Mouse (Mus musculus): ENCODE measurements around the gene 2310022A10Rik. TPM values are rescaled to one million over a fixed set of nuclear protein-coding genes. Genes with fewer than 3 reads are reported as not detected.

2310022A10Rik gene
- 40.8 and 41.2 TPM in 2 replicates for polyA plus RNA-seq (2016; fragmentation: Nextera tagmentation; extraction: Ambion mirVana)

DNA sequence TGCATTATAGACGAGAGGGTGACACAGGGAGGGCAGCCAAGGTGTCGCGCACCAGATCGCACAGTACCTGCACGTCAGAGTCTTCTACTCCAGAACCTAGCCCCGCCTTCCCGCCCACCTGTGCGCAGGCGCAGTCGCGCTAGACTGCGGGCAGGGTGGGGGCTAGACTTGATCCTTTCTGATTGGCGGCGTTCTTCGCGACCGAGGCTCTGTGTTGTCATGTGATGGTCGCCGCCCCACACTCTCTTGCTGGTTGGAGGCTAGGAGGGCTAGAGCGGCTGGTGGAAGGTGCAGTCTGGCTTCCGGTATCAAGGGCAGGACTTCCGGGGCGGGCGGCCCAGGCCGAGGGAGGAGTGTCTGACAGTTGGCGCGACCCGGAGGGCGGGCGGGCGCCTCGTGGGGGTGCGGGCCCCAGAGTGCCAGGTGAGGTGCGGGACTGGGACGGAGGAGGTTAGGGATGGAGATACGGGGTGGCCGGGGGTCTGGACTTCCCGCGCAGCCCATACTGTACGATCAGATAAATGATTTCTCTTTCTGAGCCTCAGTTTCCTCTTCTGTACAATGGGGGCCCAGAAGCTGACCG lies at the start of gene 2310022A10Rik, which contains the start of gene Pld3:
2310022A10Rik (plus strand) TSS at position 303 of the 583 bp plus-strand sequence.
Pld3 (minus strand) TSS at position 288 of the 583 bp plus-strand sequence.
- Histone ChIP-seq H3K9me3 (replicated peaks) (no peaks in the 10 kb centered on the region), H3K27ac (peak within 1 kb of the TSS; percentile 86), H3K27me3 (ENCODE audit: low read depth, poor library complexity, severe bottlenecking) (no peaks in the 10 kb centered on the region), H3K36me3 (peaks cover 16% of the 10 kb centered on the region), H3K4me1 (peaks cover 14% of the 10 kb centered on the region), H3K4me3 (peak within 1 kb of the TSS; percentile 85)
- peak; percentile 98 for DNase-seq (ENCODE audit: low spot score)
- under 1% methylated on average over 41 of the region's 41 CpGs for WGBS

- DNase-seq (ENCODE audit: low spot score), result peak; percentile 46
- Histone ChIP-seq H3K4me3 (peak overlapping the region; percentile 54), H3K9me3 (replicated peaks) (no peaks in the 10 kb centered on the region), H3K36me3 (no peaks in the 10 kb centered on the region), H3K27ac (peak overlapping the region; percentile 91), H3K27me3 (ENCODE audit: low read depth, poor library complexity, severe bottlenecking) (no peaks in the 10 kb centered on the region), H3K4me1 (peaks cover 15% of the 10 kb centered on the region)
- 58% methylated on average over 9 of the region's 9 CpGs for WGBS
Observed at GRCm38 (mm10) chr7:27506765-27507370, 46.2 kb upstream of the 2310022A10Rik start.

DNA sequence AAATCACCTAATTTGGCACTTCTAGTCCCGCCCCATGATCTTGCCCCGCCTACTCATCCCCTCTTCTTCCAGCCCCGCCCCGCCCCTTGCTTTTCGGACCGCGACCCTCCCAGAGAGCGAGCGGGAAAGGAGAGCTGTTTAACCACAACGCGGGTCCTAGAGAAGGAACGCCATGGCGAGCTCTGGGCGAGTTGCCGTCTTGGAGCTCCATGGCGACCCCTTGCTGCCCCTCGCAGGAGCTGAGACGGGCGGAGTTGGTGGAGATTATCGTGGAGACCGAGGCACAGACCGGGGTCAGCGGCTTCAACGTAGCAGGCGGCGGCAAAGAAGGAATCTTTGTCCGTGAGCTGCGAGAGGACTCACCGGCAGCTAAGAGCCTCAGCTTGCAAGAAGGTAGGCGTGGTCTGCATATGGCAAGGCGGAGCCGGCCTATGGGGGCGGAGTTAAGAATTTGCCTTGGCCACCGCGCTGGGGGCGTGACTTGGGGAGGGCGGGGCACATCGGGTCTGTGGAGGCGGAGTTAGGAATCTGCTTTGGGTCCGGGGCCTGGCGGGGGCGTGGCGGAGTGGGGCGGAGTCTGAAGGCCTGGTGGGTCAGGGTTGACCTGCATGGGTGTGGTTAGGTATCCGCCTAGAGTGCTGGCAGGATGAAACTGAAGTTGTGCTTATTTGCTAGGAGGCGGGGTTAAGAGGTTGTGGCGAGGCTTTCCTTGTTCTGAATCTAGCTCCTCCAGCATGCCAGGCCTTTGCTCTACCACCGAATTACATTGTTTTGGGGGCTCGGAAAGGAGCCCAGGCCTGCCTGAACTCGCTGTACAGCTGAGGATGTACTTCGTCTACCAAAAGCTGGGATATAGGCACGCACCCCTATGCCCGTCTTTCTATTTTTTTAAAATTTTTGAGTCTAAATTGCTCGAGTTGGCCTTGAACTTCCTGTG lies 45.1 kb upstream of the 2310022A10Rik start:
- peak; percentile 100 for DNase-seq (ENCODE audit: low spot score)
- Histone ChIP-seq H3K27me3 (ENCODE audit: low read depth, poor library complexity, severe bottlenecking) (no peaks in the 10 kb centered on the region), H3K9me3 (replicated peaks) (no peaks in the 10 kb centered on the region), H3K27ac (peak overlapping the region; percentile 91), H3K36me3 (no peaks in the 10 kb centered on the region), H3K4me3 (peak overlapping the region; percentile 54), H3K4me1 (peaks cover 15% of the 10 kb centered on the region)
- WGBS, result under 1% methylated on average over 54 of the region's 54 CpGs

- DNase-seq (ENCODE audit: low spot score), result peak; percentile 64
- H3K9me3 ChIP-seq (replicated peaks), result no peaks in the 10 kb centered on the region
- peaks cover 15% of the 10 kb centered on the region for H3K4me1 ChIP-seq
- peak overlapping the region; percentile 54 for H3K4me3 ChIP-seq
- 25% methylated on average over 6 of the region's 6 CpGs for WGBS
- no peaks in the 10 kb centered on the region for H3K36me3 ChIP-seq
- H3K27me3 ChIP-seq (ENCODE audit: low read depth, poor library complexity, severe bottlenecking), result no peaks in the 10 kb centered on the region
- peak overlapping the region; percentile 91 for H3K27ac ChIP-seq
Observed at GRCm38 (mm10) chr7:27508648-27509005, 44.4 kb upstream of the 2310022A10Rik start.

DNA sequence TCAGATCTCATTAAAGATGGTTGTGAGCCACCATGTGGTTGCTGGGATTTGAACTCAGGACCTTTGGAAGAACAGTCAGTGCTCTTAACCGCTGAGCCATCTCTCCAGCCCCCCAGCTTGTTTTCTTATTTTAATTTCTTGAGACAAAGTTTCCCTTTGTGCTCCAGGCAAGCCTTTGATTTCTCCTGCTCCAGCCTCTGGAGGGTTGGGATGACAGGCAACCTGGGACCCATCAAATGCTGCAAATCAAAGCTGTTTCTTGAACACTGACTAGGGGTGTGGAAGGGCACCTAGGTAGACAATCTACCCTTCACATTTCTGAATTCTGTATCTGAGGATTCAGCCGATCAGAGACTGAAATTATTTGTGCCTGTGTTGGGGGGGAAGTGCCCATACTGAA lies 42.2 kb upstream of the 2310022A10Rik start:
- Histone ChIP-seq H3K4me1 (peaks cover 15% of the 10 kb centered on the region), H3K27ac (no peak overlapping the region), H3K27me3 (ENCODE audit: low read depth, poor library complexity, severe bottlenecking) (no peaks in the 10 kb centered on the region), H3K9me3 (replicated peaks) (no peaks in the 10 kb centered on the region), H3K4me3 (no peak overlapping the region), H3K36me3 (0 out of 2 replicates have a peak, but pooled peaks cover 2% of the 10 kb centered on the region)
- 83% methylated on average over 2 of the region's 2 CpGs for WGBS
- no peak for DNase-seq (ENCODE audit: low spot score)

DNA sequence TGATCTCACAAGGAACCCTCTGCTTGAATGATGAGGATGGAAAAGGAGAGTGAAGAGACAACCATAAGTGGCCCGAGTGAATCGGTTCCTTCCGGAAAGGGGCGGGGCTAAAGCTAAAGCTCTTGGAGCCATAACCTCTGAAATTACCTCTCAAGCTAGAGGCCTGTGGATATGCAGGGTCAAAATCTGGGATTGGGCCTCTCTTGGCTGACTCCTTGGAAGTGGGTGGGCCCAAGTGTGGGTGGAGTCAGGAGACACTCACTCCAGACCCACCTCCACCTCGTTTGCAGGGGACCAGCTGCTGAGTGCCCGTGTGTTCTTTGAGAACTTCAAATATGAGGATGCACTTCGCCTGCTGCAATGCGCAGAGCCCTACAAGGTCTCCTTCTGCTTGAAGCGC lies 38.1 kb upstream of the 2310022A10Rik start:
- no peak overlapping the region for H3K27ac ChIP-seq
- DNase-seq (ENCODE audit: low spot score), result no peak
- peaks cover 31% of the 10 kb centered on the region for H3K36me3 ChIP-seq
- H3K9me3 ChIP-seq (replicated peaks), result no peaks in the 10 kb centered on the region
- WGBS, result 81% methylated on average over 9 of the region's 9 CpGs
- no peak overlapping the region for H3K4me3 ChIP-seq
- H3K27me3 ChIP-seq (ENCODE audit: low read depth, poor library complexity, severe bottlenecking), result no peaks in the 10 kb centered on the region
- H3K4me1 ChIP-seq, result no peaks in the 10 kb centered on the region

DNA sequence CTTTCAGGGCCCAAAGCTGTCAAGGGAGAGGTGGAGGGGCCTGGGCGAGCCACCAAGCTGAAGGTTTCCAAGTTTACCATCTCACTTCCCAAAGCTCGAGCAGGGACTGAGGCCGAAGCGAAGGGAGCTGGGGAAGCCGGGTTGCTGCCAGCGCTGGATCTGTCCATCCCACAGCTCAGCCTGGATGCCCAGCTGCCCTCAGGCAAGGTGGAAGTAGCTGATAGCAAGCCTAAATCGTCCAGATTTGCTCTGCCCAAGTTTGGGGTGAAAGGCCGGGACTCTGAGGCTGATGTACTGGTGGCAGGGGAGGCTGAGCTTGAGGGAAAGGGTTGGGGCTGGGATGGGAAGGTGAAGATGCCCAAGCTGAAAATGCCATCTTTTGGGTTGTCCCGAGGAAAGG lies 34.7 kb upstream of the 2310022A10Rik start:
- no peak overlapping the region for H3K4me3 ChIP-seq
- H3K27me3 ChIP-seq (ENCODE audit: low read depth, poor library complexity, severe bottlenecking), result no peaks in the 10 kb centered on the region
- DNase-seq (ENCODE audit: low spot score), result no peak
- peaks cover 34% of the 10 kb centered on the region for H3K36me3 ChIP-seq
- H3K27ac ChIP-seq, result no peak overlapping the region
- no peaks in the 10 kb centered on the region for H3K9me3 ChIP-seq (replicated peaks)
- WGBS, result 88% methylated on average over 9 of the region's 9 CpGs
- H3K4me1 ChIP-seq, result peaks cover 4% of the 10 kb centered on the region; the same call in 1 of the 2 replicates

DNA sequence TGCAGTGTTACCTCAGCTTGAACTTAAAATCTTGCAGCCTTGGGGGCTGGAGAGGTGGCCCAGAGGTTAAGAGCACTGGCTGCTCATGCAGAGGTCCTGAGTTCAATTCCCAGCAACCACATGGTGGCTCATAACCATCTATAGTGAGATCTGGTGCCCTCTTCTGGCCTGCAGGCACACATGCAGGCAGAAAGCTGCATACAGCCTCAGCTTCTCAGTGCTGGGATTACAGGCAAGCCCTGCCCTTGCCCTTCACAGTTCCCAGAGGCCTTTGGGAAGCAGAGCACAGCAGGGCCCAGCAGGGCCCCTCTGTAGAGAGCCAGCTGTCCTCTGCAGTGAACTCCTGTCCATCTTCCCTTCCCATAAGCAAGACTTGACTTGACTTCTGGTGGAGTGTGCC lies 32.9 kb upstream of the 2310022A10Rik start:
- no peaks in the 10 kb centered on the region for H3K9me3 ChIP-seq (replicated peaks)
- peaks cover 4% of the 10 kb centered on the region; the same call in 1 of the 2 replicates for H3K4me1 ChIP-seq
- peaks cover 34% of the 10 kb centered on the region for H3K36me3 ChIP-seq
- H3K4me3 ChIP-seq, result no peak overlapping the region
- no peak overlapping the region for H3K27ac ChIP-seq
- H3K27me3 ChIP-seq (ENCODE audit: low read depth, poor library complexity, severe bottlenecking), result no peaks in the 10 kb centered on the region
- DNase-seq (ENCODE audit: low spot score), result no peak

DNA sequence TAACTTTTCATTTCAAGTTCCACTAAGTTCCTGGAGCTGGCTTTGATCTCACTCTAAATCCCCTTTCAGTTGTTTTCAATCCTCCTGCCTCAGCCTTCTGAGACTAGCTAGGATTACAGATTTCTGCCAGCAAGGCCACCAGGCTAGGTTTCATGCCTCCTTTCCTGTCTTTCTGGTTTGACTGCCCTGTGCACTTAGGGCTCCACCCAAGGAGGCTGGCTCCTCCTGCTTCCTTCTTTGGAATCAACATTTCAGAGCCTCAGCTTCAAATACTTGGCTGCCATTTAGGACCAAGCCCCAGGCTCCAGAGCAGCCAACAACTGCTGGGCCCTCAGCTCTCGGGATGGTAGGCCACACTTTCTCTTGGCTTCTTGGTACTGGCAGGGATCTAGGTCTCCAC lies 32.4 kb upstream of the 2310022A10Rik start:
- WGBS, result 71% methylated on average over 1 of the region's 1 CpGs
- H3K36me3 ChIP-seq, result peaks cover 33% of the 10 kb centered on the region
- H3K9me3 ChIP-seq (replicated peaks), result no peaks in the 10 kb centered on the region
- no peak for DNase-seq (ENCODE audit: low spot score)
- no peak overlapping the region for H3K4me3 ChIP-seq
- no peaks in the 10 kb centered on the region for H3K27me3 ChIP-seq (ENCODE audit: low read depth, poor library complexity, severe bottlenecking)
- H3K27ac ChIP-seq, result no peak overlapping the region
- peaks cover 4% of the 10 kb centered on the region; the same call in 1 of the 2 replicates for H3K4me1 ChIP-seq

- no peak within 1 kb of the TSS for H3K27ac ChIP-seq
- WGBS, result 70% methylated on average over 5 of the region's 5 CpGs
- H3K4me1 ChIP-seq, result peaks cover 4% of the 10 kb centered on the region; the same call in 1 of the 2 replicates
- peaks cover 16% of the 10 kb centered on the region; the same call in 1 of the 2 replicates for H3K36me3 ChIP-seq
- no peaks in the 10 kb centered on the region for H3K27me3 ChIP-seq (ENCODE audit: low read depth, poor library complexity, severe bottlenecking)
- H3K4me3 ChIP-seq, result no peak within 1 kb of the TSS
- H3K9me3 ChIP-seq (replicated peaks), result no peaks in the 10 kb centered on the region
- DNase-seq (ENCODE audit: low spot score), result no peak
Observed at GRCm38 (mm10) chr7:27522967-27523366, 30.1 kb upstream of the 2310022A10Rik start, which contains the start of gene Hipk4. Gene Hipk4 (plus strand): TSS chr7:27523267.

- no peak overlapping the region for H3K27ac ChIP-seq
- H3K36me3 ChIP-seq, result peaks cover 14% of the 10 kb centered on the region; the same call in 1 of the 2 replicates
- peaks cover 4% of the 10 kb centered on the region; the same call in 1 of the 2 replicates for H3K4me1 ChIP-seq
- WGBS, result 94% methylated on average over 13 of the region's 13 CpGs
- H3K9me3 ChIP-seq (replicated peaks), result no peaks in the 10 kb centered on the region
- H3K4me3 ChIP-seq, result no peak overlapping the region
- DNase-seq (ENCODE audit: low spot score), result no peak
- no peaks in the 10 kb centered on the region for H3K27me3 ChIP-seq (ENCODE audit: low read depth, poor library complexity, severe bottlenecking)
Observed at GRCm38 (mm10) chr7:27523805-27524204, 29.2 kb upstream of the 2310022A10Rik start.

DNA sequence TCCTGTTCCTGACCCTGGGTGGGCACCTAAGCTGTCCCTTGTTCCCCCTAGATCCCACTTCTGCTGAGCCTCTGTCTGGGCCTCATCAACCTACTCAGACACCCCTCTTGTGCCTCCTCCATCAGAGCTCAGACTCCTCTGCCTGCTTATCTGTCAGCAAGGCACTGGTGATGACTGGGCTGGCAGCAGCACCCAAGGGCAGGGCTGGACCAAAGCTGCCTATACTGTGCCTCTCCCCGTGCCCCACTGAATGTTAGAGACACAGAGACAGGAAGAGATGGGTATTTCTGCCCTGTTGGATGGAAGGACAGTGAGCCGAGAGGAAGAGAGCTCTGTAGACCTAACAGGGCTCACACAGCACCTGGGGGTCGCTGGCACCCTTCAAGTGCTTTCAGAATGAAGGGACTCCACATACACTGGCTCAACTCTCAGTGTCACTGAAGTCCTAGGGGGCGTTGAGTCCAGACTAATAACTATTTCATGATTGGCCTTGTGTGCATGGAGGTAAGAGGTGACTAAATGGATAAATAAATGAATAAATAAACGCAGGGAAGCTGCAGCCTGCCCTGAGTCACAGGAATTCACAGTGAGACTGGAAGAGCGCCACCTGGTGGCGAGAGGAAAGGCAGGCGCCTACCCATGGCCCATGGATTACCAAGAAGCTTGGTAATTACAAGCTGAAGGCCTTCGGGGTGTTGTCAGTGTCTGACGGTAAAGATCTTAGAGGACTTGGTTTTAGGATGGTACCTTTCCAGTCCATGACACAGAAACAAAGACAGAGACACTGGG lies 26.8 kb upstream of the 2310022A10Rik start:
- Histone ChIP-seq H3K4me1 (peaks cover 4% of the 10 kb centered on the region; the same call in 1 of the 2 replicates), H3K4me3 (no peak overlapping the region), H3K27ac (peak overlapping the region; percentile 56; the same call in 1 of the 2 replicates), H3K27me3 (ENCODE audit: low read depth, poor library complexity, severe bottlenecking) (no peaks in the 10 kb centered on the region), H3K9me3 (replicated peaks) (no peaks in the 10 kb centered on the region), H3K36me3 (peaks cover 18% of the 10 kb centered on the region)
- peak; percentile 90 for DNase-seq (ENCODE audit: low spot score)
- WGBS, result 28% methylated on average over 10 of the region's 10 CpGs
